Mouse (Mus musculus): ENCODE results near the gene Hoxc10. TPM values are rescaled to one million over a fixed set of nuclear protein-coding genes. Genes with fewer than 3 reads are reported as not detected.
A peak's percentile ranks its signal among the peaks of the same experiment; 100 is the strongest.

Hoxc10 gene
- polyA plus RNA-seq, 1 experiment from 2014 or later: 56.2 TPM

- no peaks in the 10 kb centered on the region for H3K9me3 ChIP-seq (ENCODE audit: control insufficient read depth, low read length)
- peak overlapping the region; percentile 35; the same call in 1 of the 2 replicates for H3K9ac ChIP-seq (ENCODE audit: low read length)
- no peak overlapping the region for H3K27ac ChIP-seq (replicated peaks; ENCODE audit: low read depth, low read length)
- peaks cover 15% of the 10 kb centered on the region for H3K4me1 ChIP-seq (ENCODE audit: control insufficient read depth, insufficient read depth, low read length)
- no peak for ATAC-seq (ENCODE audit: insufficient number of reproducible peaks, low FRiP score, low TSS enrichment, low read depth)
- H3K4me2 ChIP-seq (ENCODE audit: low read depth, severe bottlenecking): peak overlapping the region; percentile 38
- H3K36me3 ChIP-seq (ENCODE audit: control insufficient read depth, insufficient read depth, low read length): no peaks in the 10 kb centered on the region
- H3K4me3 ChIP-seq (ENCODE audit: low read depth, low read length): peak overlapping the region; percentile 55; the same call in 1 of the 2 replicates
- peaks cover 71% of the 10 kb centered on the region for H3K27me3 ChIP-seq (ENCODE audit: control insufficient read depth, insufficient read depth, low read length)
- no peak for DNase-seq (ENCODE audit: low spot score)
- WGBS: 25% methylated on average over 1 of the region's 1 CpGs
Observed at GRCm38 (mm10) chr15:102969296-102969695, 2.7 kb downstream of the Hoxc10 start.

GRCm38 (mm10) chr15:102970740-102971139, 4.1 kb downstream of the Hoxc10 start:
- Histone ChIP-seq H3K4me2 (ENCODE audit: low read depth, severe bottlenecking) (peak overlapping the region; percentile 38), H3K27ac (replicated peaks; ENCODE audit: low read depth, low read length) (no peak overlapping the region), H3K9ac (ENCODE audit: low read length) (peak overlapping the region; percentile 41), H3K4me1 (ENCODE audit: control insufficient read depth, insufficient read depth, low read length) (peaks cover 12% of the 10 kb centered on the region), H3K27me3 (ENCODE audit: control insufficient read depth, insufficient read depth, low read length) (peaks cover 76% of the 10 kb centered on the region), H3K4me3 (ENCODE audit: low read depth, low read length) (peak overlapping the region; percentile 3), H3K9me3 (ENCODE audit: control insufficient read depth, low read length) (no peaks in the 10 kb centered on the region), H3K36me3 (ENCODE audit: control insufficient read depth, insufficient read depth, low read length) (no peaks in the 10 kb centered on the region)
- WGBS: under 1% methylated on average over 12 of the region's 12 CpGs
- ATAC-seq (ENCODE audit: insufficient number of reproducible peaks, low FRiP score, low TSS enrichment, low read depth): no peak
- no peak for DNase-seq (ENCODE audit: low spot score)

GRCm38 (mm10) chr15:102972254-102972653, 5.7 kb downstream of the Hoxc10 start:
- no peaks in the 10 kb centered on the region for H3K36me3 ChIP-seq (ENCODE audit: control insufficient read depth, insufficient read depth, low read length)
- peak; percentile 66 for DNase-seq (ENCODE audit: low spot score)
- peak overlapping the region; percentile 56 for H3K4me2 ChIP-seq (ENCODE audit: low read depth, severe bottlenecking)
- H3K27ac ChIP-seq (replicated peaks; ENCODE audit: low read depth, low read length): peak overlapping the region; percentile 6
- H3K9me3 ChIP-seq (ENCODE audit: control insufficient read depth, low read length): no peaks in the 10 kb centered on the region
- no peak for ATAC-seq (ENCODE audit: insufficient number of reproducible peaks, low FRiP score, low TSS enrichment, low read depth)
- peaks cover 70% of the 10 kb centered on the region for H3K27me3 ChIP-seq (ENCODE audit: control insufficient read depth, insufficient read depth, low read length)
- WGBS: 1% methylated on average over 21 of the region's 21 CpGs
- H3K9ac ChIP-seq (ENCODE audit: low read length): peak overlapping the region; percentile 55
- peaks cover 18% of the 10 kb centered on the region for H3K4me1 ChIP-seq (ENCODE audit: control insufficient read depth, insufficient read depth, low read length)
- peak overlapping the region; percentile 20 for H3K4me3 ChIP-seq (ENCODE audit: low read depth, low read length)

- peaks cover 68% of the 10 kb centered on the region for H3K27me3 ChIP-seq (ENCODE audit: control insufficient read depth, insufficient read depth, low read length)
- DNase-seq (ENCODE audit: low spot score) (no peak), ATAC-seq (ENCODE audit: insufficient number of reproducible peaks, low FRiP score, low TSS enrichment, low read depth) (no peak)
- H3K4me3 ChIP-seq (ENCODE audit: low read depth, low read length): peak overlapping the region; percentile 20
- peaks cover 18% of the 10 kb centered on the region for H3K4me1 ChIP-seq (ENCODE audit: control insufficient read depth, insufficient read depth, low read length)
- no peaks in the 10 kb centered on the region for H3K9me3 ChIP-seq (ENCODE audit: control insufficient read depth, low read length)
- H3K9ac ChIP-seq (ENCODE audit: low read length): peak overlapping the region; percentile 55
- H3K36me3 ChIP-seq (ENCODE audit: control insufficient read depth, insufficient read depth, low read length): no peaks in the 10 kb centered on the region
- H3K4me2 ChIP-seq (ENCODE audit: low read depth, severe bottlenecking): peak overlapping the region; percentile 56
- WGBS: 3% methylated on average over 6 of the region's 6 CpGs
- peak overlapping the region; percentile 6; the same call in 1 of the 2 replicates for H3K27ac ChIP-seq (replicated peaks; ENCODE audit: low read depth, low read length)
Observed at GRCm38 (mm10) chr15:102972753-102973152, 6.2 kb downstream of the Hoxc10 start.

DNA sequence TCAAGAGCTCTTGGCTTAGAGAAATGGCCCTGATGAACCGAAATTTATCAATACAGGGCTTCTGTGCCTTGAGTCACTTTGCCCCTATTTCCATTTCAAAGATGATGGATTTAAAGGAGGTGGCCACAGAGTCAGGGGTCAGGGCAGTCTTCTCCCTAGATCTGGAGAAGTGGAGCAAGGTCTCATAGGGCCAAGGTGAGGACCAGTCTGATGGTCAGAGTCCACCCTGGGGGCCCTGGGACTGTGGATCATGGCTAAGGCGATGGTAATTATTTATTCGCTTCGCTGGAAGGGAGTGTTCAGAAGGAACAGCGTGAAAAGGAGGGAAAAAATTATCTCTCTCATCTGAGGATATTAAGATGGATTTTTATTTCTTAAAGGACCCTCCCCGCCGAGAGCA, 8.4 kb downstream of the Hoxc10 start:
- no peaks in the 10 kb centered on the region for H3K9me3 ChIP-seq (ENCODE audit: control insufficient read depth, low read length)
- H3K4me2 ChIP-seq (ENCODE audit: low read depth, severe bottlenecking): peak overlapping the region; percentile 53
- H3K9ac ChIP-seq (ENCODE audit: low read length): peak overlapping the region; percentile 76
- peak overlapping the region; percentile 84; the same call in 1 of the 2 replicates for H3K27ac ChIP-seq (replicated peaks; ENCODE audit: low read depth, low read length)
- 2% methylated on average over 7 of the region's 7 CpGs for WGBS
- no peaks in the 10 kb centered on the region for H3K36me3 ChIP-seq (ENCODE audit: control insufficient read depth, insufficient read depth, low read length)
- peak overlapping the region; percentile 33 for H3K4me3 ChIP-seq (ENCODE audit: low read depth, low read length)
- ATAC-seq (ENCODE audit: insufficient number of reproducible peaks, low FRiP score, low TSS enrichment, low read depth) (no peak), DNase-seq (ENCODE audit: low spot score) (no peak)
- H3K4me1 ChIP-seq (ENCODE audit: control insufficient read depth, insufficient read depth, low read length): peaks cover 31% of the 10 kb centered on the region
- H3K27me3 ChIP-seq (ENCODE audit: control insufficient read depth, insufficient read depth, low read length): peaks cover 75% of the 10 kb centered on the region

DNA sequence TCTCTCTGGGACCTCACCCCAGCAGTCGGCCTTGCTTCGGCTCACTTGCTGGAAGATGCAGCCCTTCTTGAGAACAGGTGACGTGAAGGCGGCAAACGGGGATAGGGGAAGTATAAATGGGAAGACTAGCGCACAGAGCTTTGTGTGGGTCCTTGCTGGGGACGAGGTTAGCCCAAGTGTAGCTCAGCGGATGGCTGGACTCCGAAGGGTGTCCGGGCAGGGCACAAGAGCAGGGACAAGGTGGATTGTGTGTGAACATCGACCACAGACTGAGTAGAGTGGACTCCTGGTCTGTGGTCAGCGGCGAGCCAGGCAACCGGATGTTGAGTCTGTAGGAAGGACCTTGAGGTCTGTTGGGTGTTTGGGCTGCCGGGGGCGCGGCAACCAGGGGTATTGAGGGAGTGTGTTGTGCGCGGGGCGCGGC, 9.1 kb downstream of the Hoxc10 start:
- peak overlapping the region; percentile 84 for H3K27ac ChIP-seq (replicated peaks; ENCODE audit: low read depth, low read length)

GRCm38 (mm10) chr15:102976171-102976570, 9.6 kb downstream of the Hoxc10 start, which contains the start of gene Hoxc9:
Hoxc9 (plus strand) TSS chr15:102976439.
- peak within 1 kb of the TSS; percentile 76 for H3K9ac ChIP-seq (ENCODE audit: low read length)
- H3K36me3 ChIP-seq (ENCODE audit: control insufficient read depth, insufficient read depth, low read length): no peaks in the 10 kb centered on the region
- H3K4me1 ChIP-seq (ENCODE audit: control insufficient read depth, insufficient read depth, low read length): peaks cover 35% of the 10 kb centered on the region
- peaks cover 75% of the 10 kb centered on the region for H3K27me3 ChIP-seq (ENCODE audit: control insufficient read depth, insufficient read depth, low read length)
- peak within 1 kb of the TSS; percentile 84 for H3K27ac ChIP-seq (replicated peaks; ENCODE audit: low read depth, low read length)
- no peaks in the 10 kb centered on the region for H3K9me3 ChIP-seq (ENCODE audit: control insufficient read depth, low read length)
- DNase-seq (ENCODE audit: low spot score) (no peak), ATAC-seq (ENCODE audit: insufficient number of reproducible peaks, low FRiP score, low TSS enrichment, low read depth) (no peak)
- H3K4me2 ChIP-seq (ENCODE audit: low read depth, severe bottlenecking): peak within 1 kb of the TSS; percentile 53
- WGBS: 2% methylated on average over 19 of the region's 20 CpGs
- H3K4me3 ChIP-seq (ENCODE audit: low read depth, low read length): peak within 1 kb of the TSS; percentile 33

More for the DNA sequence above, 9.1 kb downstream of the Hoxc10 start:
- H3K9ac ChIP-seq (ENCODE audit: low read length): peak overlapping the region; percentile 76
- no peaks in the 10 kb centered on the region for H3K36me3 ChIP-seq (ENCODE audit: control insufficient read depth, insufficient read depth, low read length)
- WGBS: under 1% methylated on average over 21 of the region's 21 CpGs
- H3K4me1 ChIP-seq (ENCODE audit: control insufficient read depth, insufficient read depth, low read length): peaks cover 35% of the 10 kb centered on the region
- peak overlapping the region; percentile 53 for H3K4me2 ChIP-seq (ENCODE audit: low read depth, severe bottlenecking)
- peaks cover 75% of the 10 kb centered on the region for H3K27me3 ChIP-seq (ENCODE audit: control insufficient read depth, insufficient read depth, low read length)
- no peak for ATAC-seq (ENCODE audit: insufficient number of reproducible peaks, low FRiP score, low TSS enrichment, low read depth)
- peak overlapping the region; percentile 33 for H3K4me3 ChIP-seq (ENCODE audit: low read depth, low read length)
- H3K9me3 ChIP-seq (ENCODE audit: control insufficient read depth, low read length): no peaks in the 10 kb centered on the region
- peak; percentile 73 for DNase-seq (ENCODE audit: low spot score)

DNA sequence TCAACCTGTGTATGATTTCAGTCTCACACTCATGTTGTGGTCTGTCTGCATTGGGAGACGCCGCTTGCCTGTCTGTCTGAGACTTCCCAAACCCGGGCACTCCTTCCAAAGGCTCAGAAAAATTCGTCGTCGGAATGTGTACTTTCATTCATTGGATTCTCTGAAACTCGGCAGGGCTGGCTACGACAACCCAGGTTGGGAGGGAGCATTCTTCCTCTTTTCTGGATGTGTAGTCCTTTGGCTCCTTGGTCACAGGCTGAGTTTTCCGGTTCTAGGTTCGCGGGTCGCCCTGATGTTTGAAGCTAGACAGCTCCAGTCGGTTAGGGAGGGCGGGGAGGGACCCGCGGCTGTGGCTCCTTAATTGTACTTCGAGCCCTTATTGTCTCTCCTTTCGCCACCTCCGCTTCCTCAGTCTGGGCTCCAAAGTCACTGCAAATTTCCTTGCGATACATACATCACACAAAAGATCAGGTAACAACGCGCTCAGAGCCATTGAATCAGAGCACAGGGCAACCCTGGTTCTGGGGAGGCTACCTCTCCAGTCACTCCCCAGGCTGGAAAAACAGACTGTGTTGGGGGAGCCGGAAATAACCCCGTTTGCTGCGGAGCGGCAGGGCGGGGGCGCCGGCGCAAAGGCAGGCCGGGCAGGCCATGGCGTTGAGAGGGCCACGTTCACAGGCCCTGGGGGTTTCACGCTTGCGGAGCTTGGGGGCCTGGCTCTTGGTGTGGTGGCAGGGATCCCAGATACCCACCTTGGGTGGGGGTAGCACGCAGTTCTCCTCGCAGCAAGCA, 10.2 kb downstream of the Hoxc10 start:
- Histone ChIP-seq H3K4me2 (ENCODE audit: low read depth, severe bottlenecking) (peak overlapping the region; percentile 53), H3K4me3 (ENCODE audit: low read depth, low read length) (peak overlapping the region; percentile 33), H3K27me3 (ENCODE audit: control insufficient read depth, insufficient read depth, low read length) (peaks cover 77% of the 10 kb centered on the region), H3K4me1 (ENCODE audit: control insufficient read depth, insufficient read depth, low read length) (peaks cover 39% of the 10 kb centered on the region), H3K36me3 (ENCODE audit: control insufficient read depth, insufficient read depth, low read length) (no peaks in the 10 kb centered on the region), H3K9ac (ENCODE audit: low read length) (peak overlapping the region; percentile 76), H3K9me3 (ENCODE audit: control insufficient read depth, low read length) (no peaks in the 10 kb centered on the region), H3K27ac (replicated peaks; ENCODE audit: low read depth, low read length) (peak overlapping the region; percentile 84)
- DNase-seq (ENCODE audit: low spot score) (peak; percentile 69), ATAC-seq (ENCODE audit: insufficient number of reproducible peaks, low FRiP score, low TSS enrichment, low read depth) (no peak)
- WGBS: under 1% methylated on average over 37 of the region's 37 CpGs
